Mouse (Mus musculus) spleen, adult 2 months (tissue): Measurements from ENCODE around the gene Ndufa5.

Source experiments
- CTCF ChIP-seq: fragments of 200-500 bp; IDR thresholded peaks from 2 replicates; pipeline ENCODE4 v1.5.1; 2011; ENCODE audit warnings: mild to moderate bottlenecking, inconsistent platforms; ENCODE audit not compliant: insufficient read depth, insufficient read length, insufficient replicate concordance; ENCODE audit errors: extremely low read depth
- POLR2A ChIP-seq: fragments of 200-500 bp; IDR thresholded peaks from 2 replicates; pipeline ENCODE4 v1.6.1; 2011; ENCODE audit warnings: low read depth, low read length, inconsistent platforms

GRCm38 (mm10) chr6:24543119-24543591, 15.3 kb upstream of the Ndufa5 start:
- no peak for TF ChIP-seq POLR2A
- TF ChIP-seq CTCF: no peak
